Mouse (Mus musculus): Measurements from ENCODE around the gene Vps13d. TPM values are rescaled to one million over a fixed set of nuclear protein-coding genes. Genes with fewer than 3 reads are reported as not detected.

The Vps13d gene
- polyA plus RNA-seq, 1 experiment from 2014 or later, result 6.1 TPM

DNA sequence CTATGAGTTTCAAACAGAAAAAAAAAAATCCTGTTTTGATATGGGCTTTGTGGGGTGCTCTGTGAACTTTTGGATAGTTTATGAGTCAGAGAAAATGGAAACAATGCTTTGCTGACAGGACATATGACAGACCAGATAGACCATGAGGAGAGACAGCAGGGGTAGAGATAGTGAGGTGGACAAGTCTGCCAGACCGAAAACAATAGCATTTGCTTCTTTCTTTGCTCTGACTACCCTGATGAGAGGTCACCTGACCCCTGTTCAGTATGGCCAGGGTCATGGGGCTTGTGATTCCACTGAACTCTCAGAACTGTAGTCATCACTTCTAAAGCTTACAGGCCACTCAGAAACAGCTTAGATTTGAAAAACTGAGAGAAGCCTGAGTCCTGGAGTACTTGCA lies 217.7 kb downstream of the Vps13d start:
- DNase-seq (ENCODE audit: low spot score), result no peak
- no peak overlapping the region for H3K27ac ChIP-seq
- H3K36me3 ChIP-seq, result peaks cover 3% of the 10 kb centered on the region; the same call in 1 of the 2 replicates
- peaks cover 24% of the 10 kb centered on the region; the same call in 1 of the 2 replicates for H3K4me1 ChIP-seq (replicated peaks)
- H3K9me3 ChIP-seq, result no peaks in the 10 kb centered on the region
- no peaks in the 10 kb centered on the region for H3K27me3 ChIP-seq (ENCODE audit: insufficient read depth, poor library complexity, severe bottlenecking)
- WGBS, result 45% methylated on average over 1 of the region's 1 CpGs
- no peak overlapping the region for H3K4me3 ChIP-seq

DNA sequence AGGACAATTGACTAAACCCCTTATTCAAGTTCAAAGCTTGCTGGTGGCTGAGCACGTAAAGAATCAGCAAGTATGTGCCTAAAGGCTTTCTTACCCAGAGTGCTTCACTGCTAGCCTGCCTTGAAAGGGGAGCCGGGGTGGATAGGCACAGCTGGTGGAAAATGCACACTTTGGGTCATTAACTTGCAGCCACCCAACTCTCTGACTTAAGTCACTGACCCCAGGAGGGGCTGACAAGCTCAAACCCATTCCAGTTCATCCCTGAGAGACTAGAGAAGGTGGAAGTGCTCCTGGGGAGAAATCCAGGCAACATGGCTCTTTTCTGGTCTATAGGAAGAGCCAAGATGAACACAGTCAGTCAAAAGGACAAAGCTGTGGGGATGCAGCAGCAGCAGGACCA lies 219.3 kb downstream of the Vps13d start:
- H3K4me3 ChIP-seq, result no peak overlapping the region
- WGBS, result 73% methylated on average over 2 of the region's 2 CpGs
- peaks cover 3% of the 10 kb centered on the region; the same call in 1 of the 2 replicates for H3K36me3 ChIP-seq
- peak overlapping the region; percentile 16; the same call in 1 of the 2 replicates for H3K27ac ChIP-seq
- no peak for DNase-seq (ENCODE audit: low spot score)
- H3K9me3 ChIP-seq, result no peaks in the 10 kb centered on the region
- H3K4me1 ChIP-seq (replicated peaks), result peaks cover 21% of the 10 kb centered on the region; the same call in 1 of the 2 replicates
- H3K27me3 ChIP-seq (ENCODE audit: insufficient read depth, poor library complexity, severe bottlenecking), result no peaks in the 10 kb centered on the region

DNA sequence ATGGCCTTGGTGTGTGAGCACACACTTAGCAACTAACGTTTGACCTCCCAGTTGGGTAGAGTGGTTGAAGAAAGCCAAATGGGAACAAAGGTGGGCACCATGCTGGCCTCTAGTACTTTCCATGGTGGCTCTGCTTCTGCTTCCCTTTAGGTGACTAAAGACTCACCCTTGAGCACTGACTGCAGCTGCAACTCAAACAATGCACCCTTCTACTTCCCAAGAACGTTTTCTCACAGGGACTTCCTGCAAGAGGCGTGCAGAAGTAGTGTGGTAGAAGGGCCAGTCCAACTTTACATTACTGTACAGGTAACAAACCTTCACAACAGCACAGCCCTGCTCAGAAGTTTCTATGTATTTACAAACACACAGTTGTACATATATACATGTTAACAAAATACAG lies 220.3 kb downstream of the Vps13d start:
- Histone ChIP-seq H3K27me3 (ENCODE audit: insufficient read depth, poor library complexity, severe bottlenecking) (no peaks in the 10 kb centered on the region), H3K36me3 (peaks cover 9% of the 10 kb centered on the region; the same call in 1 of the 2 replicates), H3K9me3 (no peaks in the 10 kb centered on the region), H3K4me3 (no peak overlapping the region), H3K4me1 (replicated peaks) (peaks cover 18% of the 10 kb centered on the region; the same call in 1 of the 2 replicates), H3K27ac (no peak overlapping the region)
- no peak for DNase-seq (ENCODE audit: low spot score)
- 81% methylated on average over 3 of the region's 3 CpGs for WGBS

DNA sequence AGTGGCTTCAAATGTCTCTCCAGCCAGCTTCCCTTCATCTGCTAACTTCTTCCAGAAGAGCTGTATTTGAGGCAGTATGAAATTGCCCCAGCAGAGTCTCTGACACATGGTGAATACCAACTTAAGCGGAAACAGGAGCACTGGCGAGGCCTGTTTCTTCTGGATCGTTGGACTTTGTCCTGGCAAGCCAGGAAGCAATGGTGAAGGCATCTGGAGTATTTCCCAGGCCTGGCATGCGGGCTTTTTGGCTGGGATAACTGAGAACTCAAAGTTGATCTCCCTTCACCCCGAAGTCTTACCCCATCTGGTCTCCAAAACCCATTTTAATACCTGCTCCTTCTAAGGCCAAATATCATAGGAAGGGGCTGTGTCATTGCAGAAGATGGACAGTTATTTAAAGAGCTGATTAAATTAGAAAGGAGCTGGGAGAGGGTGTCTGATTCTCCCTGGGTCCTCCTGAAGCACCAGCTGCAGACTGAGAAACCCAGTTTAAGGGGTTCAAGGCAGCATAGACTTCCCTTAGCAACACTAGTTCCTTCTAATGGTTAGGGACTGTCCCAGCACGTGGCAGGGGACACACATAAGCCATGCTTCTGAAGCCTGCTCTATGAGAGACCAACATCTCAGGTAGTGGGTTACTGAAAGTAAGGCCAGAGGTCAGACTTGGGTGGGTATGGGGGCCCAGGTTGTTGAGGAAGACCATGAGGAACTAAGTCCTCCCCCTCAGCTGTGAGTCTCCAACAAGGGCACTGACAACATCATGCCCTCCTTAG lies 221.7 kb downstream of the Vps13d start:
- DNase-seq (ENCODE audit: low spot score), result no peak
- H3K4me1 ChIP-seq (replicated peaks), result peaks cover 18% of the 10 kb centered on the region; the same call in 1 of the 2 replicates
- H3K9me3 ChIP-seq, result no peaks in the 10 kb centered on the region
- WGBS, result 88% methylated on average over 6 of the region's 6 CpGs
- H3K27me3 ChIP-seq (ENCODE audit: insufficient read depth, poor library complexity, severe bottlenecking), result no peaks in the 10 kb centered on the region
- H3K4me3 ChIP-seq, result no peak overlapping the region
- peaks cover 9% of the 10 kb centered on the region; the same call in 1 of the 2 replicates for H3K36me3 ChIP-seq
- H3K27ac ChIP-seq, result no peak overlapping the region

DNA sequence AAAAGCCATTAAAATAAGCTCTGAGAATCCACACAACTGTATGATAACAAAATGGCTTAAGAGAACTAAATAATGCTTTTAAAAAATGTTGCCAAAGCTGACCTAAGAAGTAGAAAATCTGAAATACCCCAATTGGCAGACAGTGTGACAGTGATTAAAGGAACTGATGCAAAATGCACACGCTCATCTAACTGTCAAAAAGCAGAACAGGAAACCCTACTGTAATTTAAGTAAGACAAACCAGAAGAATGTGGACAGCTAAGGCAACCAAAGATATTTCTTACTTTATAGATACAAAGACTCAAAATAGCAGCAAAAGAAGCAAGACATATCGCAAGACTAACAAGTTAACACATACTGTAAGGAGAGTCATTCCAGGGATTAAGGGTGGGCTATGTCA lies 223.8 kb downstream of the Vps13d start:
- Histone ChIP-seq H3K4me3 (no peak overlapping the region), H3K27me3 (ENCODE audit: insufficient read depth, poor library complexity, severe bottlenecking) (no peaks in the 10 kb centered on the region), H3K9me3 (no peaks in the 10 kb centered on the region), H3K36me3 (peaks cover 9% of the 10 kb centered on the region; the same call in 1 of the 2 replicates), H3K4me1 (replicated peaks) (peaks cover 9% of the 10 kb centered on the region; the same call in 1 of the 2 replicates), H3K27ac (no peak overlapping the region)
- no peak for DNase-seq (ENCODE audit: low spot score)
- WGBS, result 94% methylated on average over 2 of the region's 2 CpGs

DNA sequence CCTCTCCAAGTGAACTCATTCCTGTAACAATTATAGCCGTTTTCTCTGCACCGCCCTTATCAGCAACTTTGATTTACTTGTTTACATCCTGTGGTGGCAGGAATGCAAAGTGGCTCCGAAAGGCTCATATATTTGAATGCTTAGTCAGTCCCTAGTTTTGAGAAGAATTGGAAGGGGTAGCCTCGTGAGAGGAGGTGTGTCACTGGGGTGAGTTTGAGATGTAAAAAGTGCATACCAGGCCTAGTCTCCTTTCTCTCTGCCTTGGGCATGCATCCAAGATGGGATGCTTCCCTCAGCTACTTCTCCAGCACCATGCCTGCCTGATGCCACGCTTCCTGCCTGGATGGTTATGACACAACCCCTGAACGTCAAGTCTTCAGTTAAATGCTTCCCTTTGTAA lies 225.8 kb downstream of the Vps13d start:
- Histone ChIP-seq H3K27ac (no peak overlapping the region), H3K4me3 (no peak overlapping the region), H3K27me3 (ENCODE audit: insufficient read depth, poor library complexity, severe bottlenecking) (no peaks in the 10 kb centered on the region), H3K9me3 (no peaks in the 10 kb centered on the region), H3K4me1 (replicated peaks) (no peaks in the 10 kb centered on the region), H3K36me3 (peaks cover 9% of the 10 kb centered on the region; the same call in 1 of the 2 replicates)
- WGBS, result 82% methylated on average over 6 of the region's 6 CpGs
- DNase-seq (ENCODE audit: low spot score), result no peak

DNA sequence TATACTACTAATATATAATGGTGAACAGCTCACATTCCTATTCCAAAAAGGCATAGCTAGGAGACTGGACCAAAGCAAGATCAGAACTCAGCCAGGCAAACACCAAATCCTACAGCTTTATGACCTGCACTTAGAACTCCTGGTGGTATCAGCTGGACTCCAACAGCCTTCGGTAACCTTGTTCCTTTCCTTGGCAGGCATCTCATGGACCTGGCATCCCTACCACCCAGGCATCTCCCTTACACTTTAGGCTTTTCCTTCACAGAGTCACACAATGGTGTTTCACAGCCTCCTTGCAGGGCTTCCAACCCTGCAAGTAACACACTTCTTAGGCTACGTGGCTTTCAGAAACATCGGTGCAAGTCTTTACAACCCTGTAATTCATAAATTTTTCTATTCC lies 226.4 kb downstream of the Vps13d start:
- 95% methylated on average over 3 of the region's 3 CpGs for WGBS
- no peak overlapping the region for H3K4me3 ChIP-seq
- no peak overlapping the region for H3K27ac ChIP-seq
- H3K27me3 ChIP-seq (ENCODE audit: insufficient read depth, poor library complexity, severe bottlenecking), result no peaks in the 10 kb centered on the region
- DNase-seq (ENCODE audit: low spot score), result no peak
- no peaks in the 10 kb centered on the region for H3K9me3 ChIP-seq
- peaks cover 9% of the 10 kb centered on the region; the same call in 1 of the 2 replicates for H3K36me3 ChIP-seq
- H3K4me1 ChIP-seq (replicated peaks), result no peaks in the 10 kb centered on the region

DNA sequence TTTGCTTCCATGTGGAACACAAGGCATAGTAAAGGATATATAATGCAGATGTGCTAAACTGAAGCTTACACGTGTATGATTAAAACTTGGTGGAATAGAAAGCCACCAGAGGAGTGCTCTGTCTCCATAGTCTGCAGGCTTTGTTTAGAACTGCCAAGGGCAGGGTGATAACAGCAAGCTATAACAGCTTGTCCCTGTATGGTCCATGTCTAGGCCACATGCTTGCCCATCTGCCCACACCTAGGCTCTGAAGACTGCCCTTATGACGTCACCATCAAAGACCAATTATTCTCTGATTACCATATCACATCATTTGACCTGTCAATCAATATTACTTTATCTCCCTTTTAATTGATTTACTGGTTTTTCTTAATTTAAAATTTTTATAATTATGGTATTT lies 229.6 kb downstream of the Vps13d start:
- Histone ChIP-seq H3K27me3 (ENCODE audit: insufficient read depth, poor library complexity, severe bottlenecking) (no peaks in the 10 kb centered on the region), H3K4me3 (no peak overlapping the region), H3K4me1 (replicated peaks) (no peaks in the 10 kb centered on the region), H3K36me3 (peaks cover 6% of the 10 kb centered on the region; the same call in 1 of the 2 replicates), H3K27ac (no peak overlapping the region), H3K9me3 (no peaks in the 10 kb centered on the region)
- no peak for DNase-seq (ENCODE audit: low spot score)
- WGBS, result 82% methylated on average over 2 of the region's 2 CpGs

DNA sequence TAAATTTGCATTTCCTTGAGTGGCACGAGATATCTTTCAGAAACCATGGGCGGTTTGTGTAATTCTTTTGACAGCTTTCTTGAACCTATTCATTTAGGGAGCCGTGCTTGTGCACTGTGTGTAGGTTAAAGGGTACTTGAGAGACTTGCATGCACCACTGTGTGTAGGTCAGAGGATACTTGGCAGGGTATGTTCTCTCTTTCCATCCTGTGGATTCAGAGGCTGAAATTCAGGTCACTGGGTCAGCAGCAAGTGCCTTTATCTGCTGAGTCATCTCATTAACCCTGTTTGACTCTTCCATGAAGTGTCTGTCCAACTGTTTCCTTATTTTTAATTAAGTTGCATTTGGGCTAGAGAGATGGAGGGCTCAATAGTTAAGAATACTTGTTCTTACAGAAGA lies 233.1 kb downstream of the Vps13d start:
- no peak overlapping the region for H3K4me3 ChIP-seq
- no peak overlapping the region for H3K27ac ChIP-seq
- H3K9me3 ChIP-seq, result no peaks in the 10 kb centered on the region
- 84% methylated on average over 3 of the region's 3 CpGs for WGBS
- H3K27me3 ChIP-seq (ENCODE audit: insufficient read depth, poor library complexity, severe bottlenecking), result no peaks in the 10 kb centered on the region
- DNase-seq (ENCODE audit: low spot score), result no peak
- H3K4me1 ChIP-seq (replicated peaks), result no peaks in the 10 kb centered on the region
- no peaks in the 10 kb centered on the region for H3K36me3 ChIP-seq

DNA sequence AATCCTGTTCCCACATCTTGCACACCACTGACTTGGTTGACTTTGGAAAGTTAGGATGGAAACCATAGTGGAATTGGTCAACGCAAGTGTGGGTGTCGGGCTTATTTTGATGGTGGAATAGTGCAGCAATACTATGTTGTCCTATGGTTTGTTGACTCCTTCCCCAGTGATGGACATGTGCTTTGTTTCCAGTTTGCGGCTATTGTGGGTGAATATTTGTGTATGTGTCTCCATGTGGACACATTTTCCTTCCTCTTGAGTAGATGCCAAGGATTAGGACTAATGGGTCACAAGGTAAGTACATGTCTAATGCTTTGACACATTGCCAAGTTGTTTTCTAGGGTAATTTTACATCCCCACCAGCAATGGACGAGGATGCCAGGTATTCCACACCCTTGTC lies 233.6 kb downstream of the Vps13d start:
- no peak overlapping the region for H3K4me3 ChIP-seq
- no peaks in the 10 kb centered on the region for H3K4me1 ChIP-seq (replicated peaks)
- H3K9me3 ChIP-seq, result no peaks in the 10 kb centered on the region
- no peaks in the 10 kb centered on the region for H3K36me3 ChIP-seq
- no peak for DNase-seq (ENCODE audit: low spot score)
- no peak overlapping the region for H3K27ac ChIP-seq
- WGBS, result 91% methylated on average over 4 of the region's 4 CpGs
- H3K27me3 ChIP-seq (ENCODE audit: insufficient read depth, poor library complexity, severe bottlenecking), result no peaks in the 10 kb centered on the region

DNA sequence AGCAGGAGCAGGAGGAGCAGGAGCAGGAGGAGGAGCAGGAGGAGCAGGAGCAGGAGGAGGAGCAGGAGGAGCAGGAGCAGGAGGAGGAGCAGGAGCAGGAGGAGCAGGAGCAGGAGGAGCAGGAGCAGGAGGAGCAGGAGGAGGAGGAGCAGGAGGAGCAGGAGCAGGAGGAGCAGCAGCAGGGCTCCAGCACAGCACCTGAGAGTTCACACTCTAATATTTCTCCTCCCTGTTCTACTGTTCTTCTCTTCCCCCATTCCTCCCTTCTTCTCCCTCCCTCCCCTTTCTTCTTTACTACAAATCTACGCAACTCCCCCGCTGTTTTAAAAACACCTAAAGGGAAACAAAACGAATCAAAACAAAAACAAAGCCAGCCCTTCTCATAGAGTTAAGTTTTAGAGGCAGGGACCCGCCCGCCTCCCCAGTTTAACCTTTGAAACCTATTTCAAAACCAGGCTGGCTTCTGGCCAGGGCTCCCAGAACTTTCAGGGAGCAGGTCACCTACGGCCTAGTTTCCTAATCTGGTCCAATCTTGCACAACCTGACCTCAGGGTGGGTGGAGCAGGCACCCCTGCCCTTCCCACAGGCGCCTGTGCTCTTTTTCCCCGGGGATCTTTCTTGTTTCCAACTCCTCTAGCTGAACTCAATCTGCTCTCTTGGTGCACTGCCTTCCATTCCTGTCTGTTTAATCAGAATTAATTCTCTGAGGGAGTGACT lies 234.5 kb downstream of the Vps13d start:
- Histone ChIP-seq H3K4me3 (no peak overlapping the region), H3K4me1 (replicated peaks) (no peaks in the 10 kb centered on the region), H3K27me3 (ENCODE audit: insufficient read depth, poor library complexity, severe bottlenecking) (no peaks in the 10 kb centered on the region), H3K27ac (no peak overlapping the region), H3K9me3 (no peaks in the 10 kb centered on the region), H3K36me3 (no peaks in the 10 kb centered on the region)
- 60% methylated on average over 8 of the region's 8 CpGs for WGBS
- no peak for DNase-seq (ENCODE audit: low spot score)

DNA sequence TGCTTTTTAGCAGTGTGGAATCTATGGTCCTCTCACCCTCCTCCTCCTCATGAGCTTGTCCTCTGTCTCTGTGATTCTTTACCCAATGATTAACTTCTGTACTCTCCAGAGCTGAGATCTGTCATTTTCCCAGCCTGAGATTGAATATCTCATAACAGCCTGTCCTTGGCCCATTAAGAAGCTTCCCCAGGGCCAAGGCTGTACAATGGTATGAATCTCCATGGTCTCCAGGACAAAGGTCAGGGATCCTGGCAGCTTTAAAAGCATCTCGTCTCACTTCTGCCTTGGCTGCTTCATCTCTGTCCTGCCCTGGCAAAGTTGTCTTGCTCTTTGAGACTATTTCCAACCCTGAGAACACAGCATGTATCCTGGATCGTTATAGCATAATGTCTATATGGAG lies 237.1 kb downstream of the Vps13d start:
- no peaks in the 10 kb centered on the region for H3K4me1 ChIP-seq (replicated peaks)
- H3K36me3 ChIP-seq, result no peaks in the 10 kb centered on the region
- no peaks in the 10 kb centered on the region for H3K27me3 ChIP-seq (ENCODE audit: insufficient read depth, poor library complexity, severe bottlenecking)
- H3K27ac ChIP-seq, result no peak overlapping the region
- no peak overlapping the region for H3K4me3 ChIP-seq
- 74% methylated on average over 2 of the region's 2 CpGs for WGBS
- DNase-seq (ENCODE audit: low spot score), result no peak
- no peaks in the 10 kb centered on the region for H3K9me3 ChIP-seq

DNA sequence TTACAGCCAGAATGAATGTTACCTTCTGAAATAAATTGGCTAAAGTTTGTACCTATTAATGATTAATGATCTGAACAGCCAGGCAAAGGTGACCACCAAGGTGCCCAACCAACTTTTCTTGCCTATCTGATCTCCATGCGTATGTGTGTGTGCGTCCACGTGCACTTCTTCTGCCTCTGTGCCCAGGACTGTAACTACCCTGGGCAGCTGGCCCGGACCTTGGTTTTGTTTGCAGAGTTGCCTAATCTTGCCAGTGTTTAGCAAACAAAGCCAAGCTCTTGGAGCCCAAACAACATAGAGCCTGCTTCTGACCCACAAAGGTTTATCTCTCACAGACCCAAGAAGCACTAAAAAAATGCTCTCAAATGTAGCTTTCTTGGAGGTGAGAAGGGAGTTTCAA lies 237.6 kb downstream of the Vps13d start:
- H3K4me1 ChIP-seq (replicated peaks), result no peaks in the 10 kb centered on the region
- DNase-seq (ENCODE audit: low spot score), result no peak
- H3K4me3 ChIP-seq, result no peak overlapping the region
- 89% methylated on average over 4 of the region's 4 CpGs for WGBS
- no peaks in the 10 kb centered on the region for H3K36me3 ChIP-seq
- no peaks in the 10 kb centered on the region for H3K9me3 ChIP-seq
- H3K27me3 ChIP-seq (ENCODE audit: insufficient read depth, poor library complexity, severe bottlenecking), result no peaks in the 10 kb centered on the region
- no peak overlapping the region for H3K27ac ChIP-seq

Data from hindbrain, embryonic 10.5 days (tissue).